Mouse (Mus musculus) lung, postnatal 4 days (tissue): ENCODE data around the gene Fam241a.

ENCODE experiments used
- DNase-seq, 2 experiments: peaks; one replicate each; pipeline ENCODE4 v3.0.0; 2021

Fam241a gene

DNA sequence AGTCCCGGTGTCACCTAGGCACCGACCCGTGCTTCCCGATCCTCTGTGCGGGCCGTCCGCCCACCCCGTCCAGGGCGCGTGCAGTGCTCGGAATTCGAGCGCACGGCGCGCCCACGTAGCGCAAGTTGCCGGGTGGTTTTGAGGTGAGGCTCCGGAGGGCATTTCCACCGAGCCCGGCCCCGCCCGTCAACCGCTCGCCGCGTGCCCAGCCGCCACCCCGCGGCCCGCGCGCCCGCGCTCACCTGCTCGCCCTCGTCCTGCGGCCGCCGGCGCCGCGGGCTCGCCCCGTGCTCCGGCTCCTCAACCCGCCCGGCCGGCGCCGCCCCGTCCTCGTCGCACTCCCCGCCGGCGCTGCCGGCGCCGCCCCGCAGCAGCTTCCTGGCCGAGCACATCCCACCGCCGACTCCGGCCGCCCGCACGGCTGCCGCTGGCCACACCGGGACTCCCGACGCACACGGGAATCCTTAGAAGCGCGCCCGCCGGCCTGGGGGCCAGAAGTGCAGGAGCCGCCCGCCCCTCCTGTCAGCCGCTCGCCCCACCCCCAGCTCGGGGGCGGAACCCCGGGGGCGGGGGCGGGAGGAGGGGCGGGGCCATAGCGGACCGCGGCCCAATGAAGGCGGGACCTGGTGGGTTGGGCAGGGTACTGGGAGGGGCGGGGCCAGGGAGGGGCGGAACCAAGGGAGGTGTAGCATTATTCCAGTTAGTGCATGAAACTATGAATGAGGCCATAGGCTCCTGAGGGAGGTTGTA is at the start of gene Fam241a:
TSS of gene Fam241a (minus strand) at position 533 of the 750 bp plus-strand sequence.
- peak; percentile 91 to 93 for DNase-seq

GRCm38 (mm10) chr3:127932453-127932852 is 36.3 kb upstream of the Fam241a start:
- no peak for DNase-seq

GRCm38 (mm10) chr3:127930326-127931012 is 34.3 kb upstream of the Fam241a start:
- no peak for DNase-seq

GRCm38 (mm10) chr3:127929921-127930320 is 33.8 kb upstream of the Fam241a start:
- DNase-seq: peak; percentile 71 to 86

DNA sequence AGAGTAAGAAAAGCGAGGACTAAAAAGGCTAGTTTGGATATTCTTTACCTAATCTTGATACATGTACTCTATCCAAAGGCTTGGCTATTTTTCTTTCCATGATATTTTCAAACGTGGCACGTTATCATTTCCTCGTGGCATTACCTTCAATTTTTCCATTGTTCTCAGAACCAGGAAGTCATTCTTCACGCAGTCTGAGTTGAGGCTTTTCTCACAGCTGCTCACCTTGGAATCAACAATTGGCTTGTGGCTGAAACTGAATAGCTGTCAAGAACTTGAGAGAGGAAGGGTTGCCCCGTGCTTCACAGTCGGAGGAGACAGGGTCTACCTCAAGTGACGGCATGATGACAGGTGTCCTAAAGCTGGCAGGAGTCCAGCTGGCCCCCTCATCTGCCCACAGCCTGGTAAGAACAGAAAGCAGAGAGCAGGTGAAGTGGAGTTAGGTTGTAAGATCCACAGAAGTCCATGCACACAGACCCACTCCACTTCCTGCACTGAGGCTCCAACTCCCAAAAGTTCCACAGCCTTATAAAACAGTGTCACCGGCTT is 30.6 kb upstream of the Fam241a start:
- DNase-seq: peak in 1 of 2 experiments; percentile 25

DNA sequence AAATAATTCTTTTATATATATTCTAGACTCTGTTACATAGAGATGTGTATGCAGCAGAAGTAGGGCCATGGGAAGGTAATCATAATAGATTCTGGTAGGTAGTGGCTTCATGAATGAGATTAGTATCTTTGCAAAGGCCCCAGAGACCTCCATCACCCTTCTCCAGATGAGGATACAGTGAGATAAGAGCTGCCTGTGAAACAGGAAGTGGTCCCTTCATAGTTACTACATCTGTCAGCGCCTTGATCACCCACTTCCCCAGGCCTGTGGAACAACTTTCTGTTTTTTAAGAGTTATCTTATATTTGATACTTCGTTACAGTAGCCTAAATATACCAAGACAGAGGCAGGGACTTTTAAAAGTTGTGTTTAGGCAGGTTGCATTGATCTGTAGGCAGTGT is 28.3 kb upstream of the Fam241a start:
- DNase-seq: no peak

GRCm38 (mm10) chr3:127923183-127923582 is 27.1 kb upstream of the Fam241a start:
- DNase-seq: no peak

DNA sequence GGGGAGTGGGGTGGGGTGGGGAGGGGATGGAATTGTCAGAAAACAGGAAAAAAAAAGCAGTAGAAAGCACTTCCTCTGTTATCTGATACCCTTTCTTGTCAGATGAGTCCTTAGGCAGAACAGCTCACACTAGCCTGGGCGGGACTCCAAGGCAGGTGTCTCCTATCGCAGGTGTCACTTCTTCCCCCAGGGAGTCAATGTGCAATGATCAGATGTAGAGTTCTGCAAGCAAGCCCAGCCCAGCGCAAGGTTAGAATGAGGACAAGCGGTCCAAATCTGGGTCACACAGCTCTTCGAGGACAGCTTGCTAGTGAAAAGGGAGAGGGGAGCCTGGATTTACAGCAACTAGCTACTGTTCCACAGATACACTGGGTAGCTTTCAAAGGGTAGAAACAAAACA is 26.0 kb upstream of the Fam241a start:
- DNase-seq: no peak

DNA sequence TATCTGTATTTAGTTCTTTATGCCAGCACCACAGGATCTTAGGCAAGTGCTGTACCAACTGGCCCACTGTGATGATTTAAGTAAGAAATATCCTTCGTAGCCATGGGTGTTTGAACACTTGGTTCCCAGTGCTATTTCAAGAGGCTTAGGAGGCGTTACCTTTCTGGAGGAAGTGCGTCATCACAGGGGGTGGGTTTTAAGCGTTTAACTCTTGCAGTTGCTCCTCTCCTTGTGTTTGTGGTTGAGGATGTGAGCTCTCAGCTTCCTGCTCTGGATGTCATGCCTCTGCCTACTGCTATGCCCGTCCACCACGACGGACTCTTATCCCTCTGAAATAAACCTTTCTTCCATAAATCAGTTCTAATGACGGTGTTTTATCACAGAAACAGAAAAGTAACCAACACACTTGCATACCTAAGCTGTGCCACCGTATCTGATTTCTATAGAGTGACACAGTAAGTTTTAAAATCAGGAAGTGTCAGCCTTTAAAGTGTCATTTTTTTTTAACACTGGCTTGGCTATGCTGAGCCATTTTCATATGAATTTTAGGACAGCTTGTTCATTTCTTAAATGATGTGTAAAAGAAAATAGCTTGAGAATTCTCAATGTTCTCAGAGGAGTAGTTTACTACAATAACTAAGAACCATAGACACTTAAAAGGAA is 22.0 kb upstream of the Fam241a start:
- peak in 1 of 2 experiments; percentile 18 for DNase-seq

- no peak for DNase-seq
Measured at GRCm38 (mm10) chr3:127917549-127917948, 21.4 kb upstream of the Fam241a start.

DNA sequence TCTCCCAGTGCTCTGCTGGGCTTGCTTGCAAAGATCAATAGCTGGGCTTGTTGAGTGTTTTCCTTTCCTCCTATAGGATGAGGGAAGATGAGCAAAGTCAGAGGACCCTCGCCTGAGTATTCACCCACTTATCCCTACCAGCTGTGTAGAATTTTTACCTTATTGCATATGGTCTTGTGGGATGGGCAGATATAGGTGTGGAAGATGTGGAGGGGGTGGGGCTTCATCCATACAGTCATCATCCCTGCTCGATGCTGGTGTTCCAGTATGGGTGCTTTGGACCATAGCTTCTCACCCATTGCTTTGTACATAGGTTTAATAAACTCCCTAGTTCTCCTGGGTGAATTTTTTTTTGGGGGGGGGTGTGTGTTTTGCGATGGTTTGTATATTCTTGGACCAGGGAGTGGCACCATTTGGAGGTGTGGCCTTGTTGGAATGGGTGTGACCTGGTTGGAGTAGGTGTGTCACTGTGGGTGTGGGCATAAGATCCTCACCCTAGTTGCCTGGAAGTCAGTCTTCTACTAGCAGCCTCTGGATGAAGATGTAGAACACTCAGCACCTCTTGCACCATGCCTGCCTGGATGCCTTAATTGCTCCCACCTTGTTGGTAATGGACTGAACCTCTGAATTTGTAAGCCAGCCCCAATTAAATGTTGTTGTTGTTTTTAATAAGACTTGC is 19.7 kb upstream of the Fam241a start:
- no peak for DNase-seq

GRCm38 (mm10) chr3:127913885-127914709 is 18.0 kb upstream of the Fam241a start:
- no peak for DNase-seq

- no peak for DNase-seq
Measured at GRCm38 (mm10) chr3:127909941-127910340, 13.8 kb upstream of the Fam241a start.

- no peak for DNase-seq
Measured at GRCm38 (mm10) chr3:127894981-127895779, 944 bp downstream of the Fam241a start.

- peak in 1 of 2 experiments; percentile 21 for DNase-seq
Measured at GRCm38 (mm10) chr3:127893902-127894301, 2.2 kb downstream of the Fam241a start.

- no peak for DNase-seq
Measured at GRCm38 (mm10) chr3:127891906-127892305, 4.2 kb downstream of the Fam241a start.

DNA sequence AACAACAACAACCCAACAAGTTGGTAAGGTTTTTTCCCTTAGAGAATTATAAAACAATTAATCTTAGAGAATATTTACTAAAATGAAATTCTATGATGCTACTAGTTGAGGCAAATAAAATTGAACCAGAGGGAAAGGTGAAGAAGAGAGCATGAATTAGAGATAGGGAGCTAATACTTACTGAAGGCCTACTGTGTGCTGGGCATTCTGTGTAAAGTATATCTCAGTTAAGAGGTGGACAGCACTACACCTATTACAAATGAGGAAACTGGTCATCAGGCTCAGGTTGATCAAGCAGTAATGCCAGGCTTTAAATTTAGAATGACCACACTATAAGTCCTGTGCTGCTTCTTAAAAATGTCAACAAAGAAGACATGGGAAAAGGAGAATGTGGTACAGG is 6.1 kb downstream of the Fam241a start:
- no peak for DNase-seq

- DNase-seq: no peak
Measured at GRCm38 (mm10) chr3:127889570-127889969, 6.6 kb downstream of the Fam241a start.

DNA sequence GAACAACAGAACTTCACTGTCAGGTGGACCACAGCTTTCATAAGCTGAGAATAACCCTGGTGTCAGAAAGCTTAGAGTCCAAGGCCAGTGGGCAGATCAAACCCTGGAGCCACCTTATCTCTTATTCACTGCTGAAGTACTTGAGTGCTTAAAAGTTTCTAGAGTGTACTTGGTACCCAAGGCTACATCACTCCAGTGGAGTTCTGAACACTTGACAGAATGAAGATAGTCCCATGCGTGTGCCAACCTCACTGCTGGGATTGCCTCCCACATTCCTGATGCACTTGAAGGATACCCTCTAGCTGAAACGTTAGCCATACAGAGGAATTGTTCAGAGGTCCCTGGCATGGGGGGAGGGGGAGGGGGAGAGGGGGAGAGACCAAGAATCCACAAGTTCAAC is 14.4 kb downstream of the Fam241a start:
- no peak for DNase-seq

DNA sequence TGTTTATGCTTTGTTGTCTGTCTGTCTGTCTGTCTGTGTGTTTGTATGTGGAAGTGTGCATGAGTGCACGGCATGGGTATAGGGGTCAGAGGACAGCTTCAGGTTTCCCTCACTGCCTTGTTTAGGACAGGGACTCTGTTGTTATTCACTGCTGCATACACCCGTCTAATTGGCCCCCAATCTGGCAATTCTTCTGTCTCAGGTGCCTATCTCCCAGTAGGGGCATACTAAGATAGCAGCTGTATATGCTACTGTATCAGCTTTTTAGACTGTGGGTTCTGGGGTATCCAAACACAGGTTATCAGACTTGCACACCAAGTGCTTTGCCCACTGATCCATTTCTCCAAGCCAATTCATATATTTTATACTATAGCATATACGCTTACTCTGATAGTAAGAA is 16.2 kb downstream of the Fam241a start:
- DNase-seq: no peak

GRCm38 (mm10) chr3:127875509-127875908 is 20.6 kb downstream of the Fam241a start:
- DNase-seq: no peak
